Mouse (Mus musculus) embryonic facial prominence, embryonic 14.5 days (tissue): ENCODE measurements around the gene Vps53. TPM values are rescaled to one million over a fixed set of nuclear protein-coding genes. Genes with fewer than 3 reads are reported as not detected.
A peak's percentile ranks its signal among the peaks of the same experiment; 100 is the strongest.

Experiments
- ATAC-seq: fragments of 200-750 bp; cut with Nextera tagmentation; 2 replicates; pipeline ENCODE4 v1.8.0; 2017; ENCODE audit warnings: low read depth, moderate number of reproducible peaks, moderate TSS enrichment
- DNase-seq: peaks from one replicate; pipeline ENCODE4 v3.0.0-alpha.2; 2015; ENCODE audit warnings: low spot score
- H3K27ac ChIP-seq: fragments of 300-500 bp; sonication (generic); replicated peaks from 2 replicates; pipeline ENCODE4 v1.5.1; 2014; ENCODE audit warnings: low read depth, mild to moderate bottlenecking, low read length, moderate library complexity
- H3K27me3 ChIP-seq: fragments of 300-500 bp; sonication (generic); replicated peaks from 2 replicates; pipeline ENCODE4 v1.6.1; 2014; ENCODE audit warnings: low read length; ENCODE audit not compliant: control insufficient read depth, insufficient read depth
- H3K36me3 ChIP-seq: fragments of 300-500 bp; sonication (generic); 2 replicates; pipeline ENCODE4 v1.6.1; 2014; ENCODE audit warnings: low read length, mixed read lengths; ENCODE audit not compliant: control insufficient read depth, insufficient read depth
- H3K4me1 ChIP-seq: fragments of 300-500 bp; sonication (generic); 2 replicates; pipeline ENCODE4 v1.6.1; 2014; ENCODE audit warnings: antibody characterized with exemption, low read length; ENCODE audit not compliant: control insufficient read depth, insufficient read depth
- H3K4me2 ChIP-seq: fragments of 300-500 bp; sonication (generic); 2 replicates; pipeline ENCODE4 v1.6.1; 2014; ENCODE audit warnings: low read depth, mild to moderate bottlenecking, low read length, moderate library complexity, mixed read lengths
- H3K4me3 ChIP-seq: fragments of 300-500 bp; sonication (generic); 2 replicates; pipeline ENCODE4 v1.5.1; 2014; ENCODE audit warnings: low read depth, mild to moderate bottlenecking, low read length
- H3K9ac ChIP-seq: fragments of 300-500 bp; sonication (generic); 2 replicates; pipeline ENCODE4 v1.6.1; 2014; ENCODE audit warnings: low read depth, mild to moderate bottlenecking, low read length, moderate library complexity, mixed read lengths
- H3K9me3 ChIP-seq: fragments of 300-500 bp; sonication (generic); 2 replicates; pipeline ENCODE4 v1.6.1; 2016; ENCODE audit warnings: low read length; ENCODE audit not compliant: control insufficient read depth
- WGBS: fragments of 180-500 bp; shearing (Covaris S2); extraction: QIAGEN DNeasy Blood & Tissue Kit; methylation state at CpG from one replicate; pipeline ENCODE4 v1.1.7; 2014; 5-methylcytosine and 5-hydroxymethylcytosine counted together
- polyA plus RNA-seq: library from polyadenylated mRNA; unstranded; fragments of >200 nt; fragmentation: Nextera tagmentation; extraction: Ambion mirVana; gene quantifications from 2 replicates; pipeline ENCODE4 v1.2.1, GENCODE M21; 2014

The Vps53 gene
- polyA plus RNA-seq, 1 experiment from 2014 or later = 32.4 TPM

GRCm38 (mm10) chr11:76064411-76064810 lies 115.0 kb downstream of the Vps53 start:
- Histone ChIP-seq H3K36me3 (peaks cover 9% of the 10 kb centered on the region; the same call in 1 of the 2 replicates), H3K9ac (no peak overlapping the region), H3K9me3 (no peaks in the 10 kb centered on the region), H3K4me2 (no peak overlapping the region), H3K4me3 (no peak overlapping the region), H3K27ac (no peak overlapping the region), H3K4me1 (0 out of 2 replicates have a peak, but pooled peaks cover 6% of the 10 kb centered on the region), H3K27me3 (no peaks in the 10 kb centered on the region)
- ATAC-seq (no peak), DNase-seq (no peak)
- WGBS = 85% methylated on average over 7 of the region's 7 CpGs

- H3K4me2 ChIP-seq = no peak overlapping the region
- no peak overlapping the region for H3K4me3 ChIP-seq
- no peak overlapping the region for H3K9ac ChIP-seq
- ATAC-seq (no peak), DNase-seq (no peak)
- peaks cover 5% of the 10 kb centered on the region; the same call in 1 of the 2 replicates for H3K36me3 ChIP-seq
- H3K27ac ChIP-seq = no peak overlapping the region
- 0 out of 2 replicates have a peak, but pooled peaks cover 6% of the 10 kb centered on the region for H3K4me1 ChIP-seq
- H3K9me3 ChIP-seq = no peaks in the 10 kb centered on the region
- 84% methylated on average over 2 of the region's 2 CpGs for WGBS
- no peaks in the 10 kb centered on the region for H3K27me3 ChIP-seq
These were observed 118.5 kb downstream of the Vps53 start for GRCm38 (mm10) chr11:76060906-76061305.

GRCm38 (mm10) chr11:76059971-76060370 lies 119.5 kb downstream of the Vps53 start:
- no peak overlapping the region for H3K4me2 ChIP-seq
- H3K4me3 ChIP-seq = no peak overlapping the region
- no peak overlapping the region for H3K9ac ChIP-seq
- 36% methylated on average over 7 of the region's 7 CpGs for WGBS
- H3K9me3 ChIP-seq = no peaks in the 10 kb centered on the region
- no peaks in the 10 kb centered on the region for H3K27me3 ChIP-seq
- 0 out of 2 replicates have a peak, but pooled peaks cover 6% of the 10 kb centered on the region for H3K4me1 ChIP-seq
- peak; percentile 65; the same call in 1 of the 2 replicates for ATAC-seq
- peak overlapping the region; percentile 6; the same call in 1 of the 2 replicates for H3K27ac ChIP-seq
- peaks cover 5% of the 10 kb centered on the region; the same call in 1 of the 2 replicates for H3K36me3 ChIP-seq
- DNase-seq = peak; percentile 59

GRCm38 (mm10) chr11:76056487-76056886 lies 123.0 kb downstream of the Vps53 start:
- H3K9ac ChIP-seq = no peak overlapping the region
- no peak for DNase-seq

GRCm38 (mm10) chr11:76052496-76052895 lies 127.0 kb downstream of the Vps53 start:
- H3K27me3 ChIP-seq = no peaks in the 10 kb centered on the region
- WGBS = 89% methylated on average over 5 of the region's 5 CpGs
- H3K36me3 ChIP-seq = no peaks in the 10 kb centered on the region
- no peak for DNase-seq
- ATAC-seq = no peak
- no peak overlapping the region for H3K27ac ChIP-seq
- no peak overlapping the region for H3K4me2 ChIP-seq
- no peak overlapping the region for H3K9ac ChIP-seq
- H3K9me3 ChIP-seq = no peaks in the 10 kb centered on the region
- no peak overlapping the region for H3K4me3 ChIP-seq
- H3K4me1 ChIP-seq = 0 out of 2 replicates have a peak, but pooled peaks cover 3% of the 10 kb centered on the region

More at GRCm38 (mm10) chr11:76056487-76056886, 123.0 kb downstream of the Vps53 start:
- Histone ChIP-seq H3K4me2 (no peak overlapping the region), H3K9me3 (no peaks in the 10 kb centered on the region), H3K4me1 (0 out of 2 replicates have a peak, but pooled peaks cover 6% of the 10 kb centered on the region), H3K27me3 (no peaks in the 10 kb centered on the region), H3K36me3 (peaks cover 3% of the 10 kb centered on the region; the same call in 1 of the 2 replicates), H3K27ac (no peak overlapping the region), H3K4me3 (no peak overlapping the region)
- ATAC-seq = no peak
- WGBS = 25% methylated on average over 3 of the region's 3 CpGs

- 63% methylated on average over 5 of the region's 5 CpGs for WGBS
- H3K9me3 ChIP-seq = no peaks in the 10 kb centered on the region
- H3K4me2 ChIP-seq = no peak overlapping the region
- no peak for DNase-seq
- no peak for ATAC-seq
- no peak overlapping the region for H3K27ac ChIP-seq
- no peak overlapping the region for H3K4me3 ChIP-seq
- H3K36me3 ChIP-seq = 0 out of 2 replicates have a peak, but pooled peaks cover 1% of the 10 kb centered on the region
- H3K27me3 ChIP-seq = no peaks in the 10 kb centered on the region
- H3K4me1 ChIP-seq = 0 out of 2 replicates have a peak, but pooled peaks cover 3% of the 10 kb centered on the region
- no peak overlapping the region for H3K9ac ChIP-seq
These were observed 128.4 kb downstream of the Vps53 start for GRCm38 (mm10) chr11:76050967-76051512.

GRCm38 (mm10) chr11:76050509-76050908 lies 128.9 kb downstream of the Vps53 start:
- no peak for ATAC-seq
- no peak overlapping the region for H3K27ac ChIP-seq
- no peak for DNase-seq
- H3K4me1 ChIP-seq = 0 out of 2 replicates have a peak, but pooled peaks cover 3% of the 10 kb centered on the region
- 0 out of 2 replicates have a peak, but pooled peaks cover 7% of the 10 kb centered on the region for H3K36me3 ChIP-seq
- no peaks in the 10 kb centered on the region for H3K9me3 ChIP-seq
- no peak overlapping the region for H3K9ac ChIP-seq
- H3K27me3 ChIP-seq = no peaks in the 10 kb centered on the region
- H3K4me2 ChIP-seq = no peak overlapping the region
- H3K4me3 ChIP-seq = no peak overlapping the region
- 29% methylated on average over 3 of the region's 3 CpGs for whole genome bisulfite sequencing

- Histone ChIP-seq H3K27me3 (no peaks in the 10 kb centered on the region), H3K36me3 (0 out of 2 replicates have a peak, but pooled peaks cover 9% of the 10 kb centered on the region), H3K4me3 (no peak overlapping the region), H3K9me3 (no peaks in the 10 kb centered on the region), H3K27ac (no peak overlapping the region), H3K4me1 (peaks cover 21% of the 10 kb centered on the region), H3K4me2 (no peak overlapping the region), H3K9ac (no peak overlapping the region)
- DNase-seq = no peak
- ATAC-seq = no peak
- WGBS = 78% methylated on average over 6 of the region's 6 CpGs
These were observed 134.1 kb downstream of the Vps53 start for GRCm38 (mm10) chr11:76045367-76045766.

- peaks cover 21% of the 10 kb centered on the region for H3K4me1 ChIP-seq
- peak; percentile 69; the same call in 1 of the 2 replicates for ATAC-seq
- 0 out of 2 replicates have a peak, but pooled peaks cover 9% of the 10 kb centered on the region for H3K36me3 ChIP-seq
- H3K9me3 ChIP-seq = no peaks in the 10 kb centered on the region
- H3K27ac ChIP-seq = no peak overlapping the region
- DNase-seq = no peak
- no peak overlapping the region for H3K4me3 ChIP-seq
- no peak overlapping the region for H3K9ac ChIP-seq
- no peak overlapping the region for H3K4me2 ChIP-seq
- WGBS = 70% methylated on average over 6 of the region's 6 CpGs
- H3K27me3 ChIP-seq = no peaks in the 10 kb centered on the region
These were observed 135.0 kb downstream of the Vps53 start for GRCm38 (mm10) chr11:76044468-76044867.
